Mouse (Mus musculus): ENCODE measurements around the gene Tbc1d2.

GRCm38 (mm10) chr4:46676646-46677045 is 26.6 kb upstream of the Tbc1d2 start:
- TF ChIP-seq CTCF (IDR thresholded peaks at IDR 0.05; ENCODE audit: borderline replicate concordance, insufficient read depth, low read depth, low read length), result no peak
- no peak for TF ChIP-seq POLR2A (IDR thresholded peaks at IDR 0.05; ENCODE audit: borderline replicate concordance, insufficient read depth, low read length)
